Mouse (Mus musculus) stomach, embryonic 16.5 days (tissue): ENCODE measurements around the gene Lclat1. TPM values are rescaled to one million over a fixed set of nuclear protein-coding genes. Genes with fewer than 3 reads are reported as not detected.
A peak's percentile ranks its signal among the peaks of the same experiment; 100 is the strongest.

Experiments
- ATAC-seq: fragments of 200-750 bp; cut with Nextera tagmentation; 2 replicates; pipeline ENCODE4 v1.8.0; 2017; ENCODE audit warnings: moderate number of reproducible peaks, moderate TSS enrichment; ENCODE audit not compliant: insufficient read depth, low FRiP score
- H3K27ac ChIP-seq: fragments of 300-500 bp; sonication (generic); 2 replicates; pipeline ENCODE4 v1.5.1; 2014; ENCODE audit warnings: low read length
- H3K27me3 ChIP-seq: fragments of 300-500 bp; sonication (generic); 2 replicates; pipeline ENCODE4 v1.6.1; 2014; ENCODE audit warnings: low read length, control low read depth, mixed read lengths; ENCODE audit not compliant: control insufficient read depth, insufficient read depth
- H3K36me3 ChIP-seq: fragments of 300-500 bp; sonication (generic); 2 replicates; pipeline ENCODE4 v1.6.1; 2014; ENCODE audit warnings: low read length; ENCODE audit not compliant: control insufficient read depth, insufficient read depth
- H3K4me1 ChIP-seq: fragments of 300-500 bp; sonication (generic); 2 replicates; pipeline ENCODE4 v1.6.1; 2014; ENCODE audit warnings: low read length, control low read depth, mixed read lengths; ENCODE audit not compliant: control insufficient read depth, insufficient read depth
- H3K4me2 ChIP-seq: fragments of 300-500 bp; sonication (generic); 2 replicates; pipeline ENCODE4 v1.6.1; 2014; ENCODE audit warnings: low read depth, low read length, mixed read lengths
- H3K4me3 ChIP-seq: fragments of 300-500 bp; sonication (generic); replicated peaks from 2 replicates; pipeline ENCODE4 v1.5.1; 2014; ENCODE audit warnings: mild to moderate bottlenecking, low read length
- H3K9ac ChIP-seq: fragments of 300-500 bp; sonication (generic); 2 replicates; pipeline ENCODE4 v1.6.1; 2014; ENCODE audit warnings: low read length
- H3K9me3 ChIP-seq: fragments of 300-500 bp; sonication (generic); replicated peaks from 2 replicates; pipeline ENCODE4 v1.6.1; 2016; ENCODE audit warnings: low read length, control low read depth; ENCODE audit not compliant: control insufficient read depth
- whole genome bisulfite sequencing: fragments of 180-500 bp; shearing (Covaris S2); extraction: QIAGEN DNeasy Blood & Tissue Kit; methylation state at CpG from one replicate; pipeline ENCODE4 v1.1.7; 2014; 5-methylcytosine and 5-hydroxymethylcytosine counted together
- polyA plus RNA-seq: library from polyadenylated mRNA; unstranded; fragments of >200 nt; fragmentation: Nextera tagmentation; extraction: Ambion mirVana; gene quantifications from 2 replicates; pipeline ENCODE4 v1.2.1, GENCODE M21; 2015

The Lclat1 gene
- polyA plus RNA-seq, 1 experiment from 2014 or later: 14.5 TPM

DNA sequence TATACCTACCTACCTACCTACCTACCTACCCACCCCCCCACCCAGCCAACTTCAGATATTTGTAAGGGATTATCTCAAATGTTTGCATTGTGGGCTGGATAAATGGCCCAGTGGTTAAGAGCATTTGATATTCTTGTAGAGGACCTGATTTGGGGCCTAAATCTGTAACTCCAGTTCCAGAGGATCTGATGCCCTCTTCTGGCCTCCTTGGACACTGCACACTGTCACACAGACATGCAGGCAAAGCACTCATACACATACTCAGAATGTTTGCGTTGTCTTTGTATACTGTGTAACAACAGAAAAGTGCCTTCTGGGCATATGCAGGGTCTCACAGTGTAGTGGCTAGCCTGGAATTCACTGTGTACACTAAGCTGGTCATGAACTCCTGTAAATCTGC is 88.4 kb downstream of the Lclat1 start:
- Histone ChIP-seq H3K4me3 (no peak overlapping the region), H3K4me2 (no peak overlapping the region), H3K9me3 (no peaks in the 10 kb centered on the region), H3K4me1 (no peaks in the 10 kb centered on the region), H3K36me3 (no peaks in the 10 kb centered on the region), H3K27me3 (no peaks in the 10 kb centered on the region), H3K9ac (no peak overlapping the region), H3K27ac (no peak overlapping the region)
- no peak for ATAC-seq
- 94% methylated on average over 1 of the region's 1 CpGs for WGBS

GRCm38 (mm10) chr17:73197724-73198123 is 89.9 kb downstream of the Lclat1 start:
- Histone ChIP-seq H3K9me3 (0 out of 2 replicates have a peak, but pooled peaks cover 2% of the 10 kb centered on the region), H3K27me3 (no peaks in the 10 kb centered on the region), H3K36me3 (0 out of 2 replicates have a peak, but pooled peaks cover 2% of the 10 kb centered on the region), H3K4me1 (no peaks in the 10 kb centered on the region), H3K9ac (no peak overlapping the region), H3K4me2 (no peak overlapping the region), H3K4me3 (no peak overlapping the region), H3K27ac (no peak overlapping the region)
- ATAC-seq: no peak
- WGBS: 68% methylated on average over 1 of the region's 1 CpGs

DNA sequence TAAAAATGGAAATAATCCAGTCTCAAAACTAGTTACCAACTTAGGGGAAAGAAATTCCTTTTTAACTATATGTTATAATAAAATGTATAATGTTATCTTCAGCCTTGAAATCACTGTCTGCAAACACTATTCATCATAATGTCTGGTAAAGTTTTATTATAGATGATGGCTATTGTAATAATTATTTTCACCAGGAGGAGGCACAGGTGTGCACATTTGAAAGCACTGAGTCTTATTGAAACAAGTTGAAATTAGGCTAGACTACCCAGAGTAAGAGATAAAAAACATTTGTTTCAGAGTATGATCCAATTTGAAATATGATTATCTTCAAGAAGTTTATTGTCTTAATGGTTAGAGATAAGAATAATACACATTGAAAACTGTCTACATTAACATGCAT is 91.6 kb downstream of the Lclat1 start:
- Histone ChIP-seq H3K9ac (no peak overlapping the region), H3K36me3 (0 out of 2 replicates have a peak, but pooled peaks cover 4% of the 10 kb centered on the region), H3K4me2 (no peak overlapping the region), H3K9me3 (0 out of 2 replicates have a peak, but pooled peaks cover 4% of the 10 kb centered on the region), H3K27ac (no peak overlapping the region), H3K4me1 (no peaks in the 10 kb centered on the region), H3K4me3 (no peak overlapping the region), H3K27me3 (no peaks in the 10 kb centered on the region)
- ATAC-seq: no peak

GRCm38 (mm10) chr17:73200380-73200779 is 92.6 kb downstream of the Lclat1 start:
- H3K4me2 ChIP-seq: no peak overlapping the region
- WGBS: 42% methylated on average over 1 of the region's 1 CpGs
- no peaks in the 10 kb centered on the region for H3K4me1 ChIP-seq
- 0 out of 2 replicates have a peak, but pooled peaks cover 4% of the 10 kb centered on the region for H3K36me3 ChIP-seq
- H3K4me3 ChIP-seq: no peak overlapping the region
- no peak overlapping the region; the same call in 1 of the 2 replicates for H3K27ac ChIP-seq
- no peaks in the 10 kb centered on the region for H3K27me3 ChIP-seq
- H3K9me3 ChIP-seq: 0 out of 2 replicates have a peak, but pooled peaks cover 4% of the 10 kb centered on the region
- no peak for ATAC-seq
- no peak overlapping the region for H3K9ac ChIP-seq

DNA sequence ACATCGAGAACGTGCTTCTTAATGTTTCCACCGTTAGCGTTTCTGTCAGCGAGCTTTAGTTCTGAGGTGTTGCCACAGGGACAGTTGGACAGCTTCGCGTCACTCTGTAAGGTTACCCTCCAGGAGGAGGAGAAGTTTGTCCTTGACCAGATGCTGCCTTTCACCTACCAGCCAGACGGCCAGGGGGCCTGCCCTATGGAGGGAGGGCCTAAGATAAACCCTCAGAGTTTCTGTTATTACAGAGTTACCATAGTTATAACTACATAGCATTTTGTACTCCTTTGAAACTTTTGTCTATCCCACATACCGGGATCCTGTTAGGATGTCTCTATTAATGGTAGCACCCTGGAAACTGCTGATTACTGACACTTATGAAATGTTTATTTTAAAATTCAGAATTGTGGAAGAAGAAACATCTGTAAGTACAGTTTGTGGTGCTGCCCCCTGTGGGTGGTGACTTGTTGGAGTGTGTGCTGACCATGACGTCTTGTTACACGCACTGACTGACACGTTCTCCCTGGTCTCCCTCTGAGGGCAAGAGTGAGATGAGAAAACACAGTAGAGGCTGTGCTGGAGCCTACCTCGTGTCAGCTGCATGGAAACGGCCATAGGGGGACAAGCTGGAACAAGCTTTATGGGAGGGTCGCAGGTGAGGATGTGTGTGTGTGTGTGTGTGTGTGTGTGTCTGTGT is 96.0 kb downstream of the Lclat1 start:
- no peaks in the 10 kb centered on the region for H3K27me3 ChIP-seq
- 0 out of 2 replicates have a peak, but pooled peaks cover 4% of the 10 kb centered on the region for H3K9me3 ChIP-seq
- H3K4me2 ChIP-seq: no peak overlapping the region
- ATAC-seq: no peak
- no peak overlapping the region for H3K9ac ChIP-seq
- 0 out of 2 replicates have a peak, but pooled peaks cover 4% of the 10 kb centered on the region for H3K36me3 ChIP-seq
- H3K27ac ChIP-seq: no peak overlapping the region
- H3K4me3 ChIP-seq: no peak overlapping the region
- 77% methylated on average over 15 of the region's 15 CpGs for WGBS
- H3K4me1 ChIP-seq: no peaks in the 10 kb centered on the region

DNA sequence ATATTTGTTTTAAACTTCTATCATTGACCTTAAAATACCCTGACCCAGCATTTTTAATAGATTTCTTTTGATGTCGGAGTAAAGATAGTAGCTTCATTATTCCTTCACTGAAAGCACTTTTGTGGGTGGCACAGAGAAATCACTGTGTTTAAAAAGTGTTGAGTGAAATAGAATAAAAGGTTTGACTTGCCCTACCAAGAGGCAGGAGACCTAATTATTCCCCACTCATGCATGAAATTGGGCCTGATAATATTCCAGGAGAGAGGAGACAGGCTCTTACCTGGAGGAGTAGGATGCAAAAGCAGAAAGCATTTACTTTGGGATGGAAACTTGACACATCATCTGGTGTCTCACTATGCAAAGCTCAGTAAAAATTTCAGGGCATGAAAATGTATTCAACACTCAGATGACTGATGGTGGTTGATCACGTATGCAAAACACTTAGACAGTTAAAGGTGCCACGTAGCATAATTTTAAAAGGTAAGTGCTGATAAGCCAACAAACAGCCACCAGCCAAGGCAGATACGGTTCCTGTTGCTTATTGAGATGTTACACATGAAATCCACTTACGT is 103.3 kb downstream of the Lclat1 start:
- H3K27me3 ChIP-seq: no peaks in the 10 kb centered on the region
- H3K27ac ChIP-seq: no peak overlapping the region
- H3K4me2 ChIP-seq: no peak overlapping the region
- no peak overlapping the region for H3K9ac ChIP-seq
- no peak for ATAC-seq
- no peak overlapping the region for H3K4me3 ChIP-seq
- no peaks in the 10 kb centered on the region for H3K36me3 ChIP-seq
- peaks cover 4% of the 10 kb centered on the region; the same call in 1 of the 2 replicates for H3K4me1 ChIP-seq
- no peaks in the 10 kb centered on the region for H3K9me3 ChIP-seq
- 88% methylated on average over 5 of the region's 5 CpGs for WGBS

GRCm38 (mm10) chr17:73212754-73213153 is 105.0 kb downstream of the Lclat1 start:
- Histone ChIP-seq H3K4me3 (no peak overlapping the region), H3K4me2 (no peak overlapping the region), H3K27me3 (no peaks in the 10 kb centered on the region), H3K9me3 (no peaks in the 10 kb centered on the region), H3K4me1 (peaks cover 4% of the 10 kb centered on the region; the same call in 1 of the 2 replicates), H3K9ac (no peak overlapping the region), H3K36me3 (no peaks in the 10 kb centered on the region), H3K27ac (no peak overlapping the region)
- WGBS: 57% methylated on average over 3 of the region's 3 CpGs
- ATAC-seq: no peak

- no peaks in the 10 kb centered on the region for H3K36me3 ChIP-seq
- H3K4me2 ChIP-seq: no peak overlapping the region
- H3K4me1 ChIP-seq: peaks cover 4% of the 10 kb centered on the region; the same call in 1 of the 2 replicates
- H3K4me3 ChIP-seq: no peak overlapping the region
- ATAC-seq: no peak
- H3K27ac ChIP-seq: no peak overlapping the region
- no peaks in the 10 kb centered on the region for H3K9me3 ChIP-seq
- no peak overlapping the region for H3K9ac ChIP-seq
- WGBS: 39% methylated on average over 1 of the region's 1 CpGs
- no peaks in the 10 kb centered on the region for H3K27me3 ChIP-seq
Measured at GRCm38 (mm10) chr17:73213187-73213586, 105.4 kb downstream of the Lclat1 start.

DNA sequence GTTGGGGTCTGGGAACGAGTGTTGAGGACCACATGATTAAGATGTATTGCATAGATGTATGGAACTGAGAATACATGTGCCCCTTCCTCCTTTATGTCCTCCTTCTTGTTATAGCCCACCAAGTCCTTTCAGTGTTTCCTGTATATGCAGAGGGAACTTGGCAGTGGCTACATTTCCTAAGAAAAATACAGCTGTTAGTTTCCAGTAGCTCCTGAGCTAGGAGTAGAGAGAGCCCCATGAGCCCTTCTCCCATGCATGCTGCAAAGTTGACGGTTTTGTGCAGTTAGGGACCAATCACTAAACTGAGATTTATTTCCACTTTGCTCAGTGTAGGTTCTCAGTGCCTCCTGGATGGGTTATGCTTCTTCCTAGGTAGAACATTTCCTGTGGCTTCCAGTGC is 105.9 kb downstream of the Lclat1 start:
- Histone ChIP-seq H3K4me1 (peaks cover 4% of the 10 kb centered on the region; the same call in 1 of the 2 replicates), H3K9ac (no peak overlapping the region), H3K27ac (peak overlapping the region; percentile 23; the same call in 1 of the 2 replicates), H3K27me3 (no peaks in the 10 kb centered on the region), H3K9me3 (no peaks in the 10 kb centered on the region), H3K36me3 (no peaks in the 10 kb centered on the region), H3K4me3 (no peak overlapping the region), H3K4me2 (no peak overlapping the region)
- WGBS: 52% methylated on average over 2 of the region's 2 CpGs
- no peak for ATAC-seq
